Mouse (Mus musculus) T-cell, adult 66 days (primary cell): Measurements from ENCODE around the gene Sgo2b. TPM values are rescaled to one million over a fixed set of nuclear protein-coding genes. Genes with fewer than 3 reads are reported as not detected.

Experiments
- total RNA-seq, 2 experiments: library from RNA; stranded (reverse); gene quantifications; 3 replicates in 1 of 2; 4 replicates in 1 of 2; pipeline ENCODE4 v1.2.4; 2023

Gene Sgo2b
- total RNA-seq: not detected

DNA sequence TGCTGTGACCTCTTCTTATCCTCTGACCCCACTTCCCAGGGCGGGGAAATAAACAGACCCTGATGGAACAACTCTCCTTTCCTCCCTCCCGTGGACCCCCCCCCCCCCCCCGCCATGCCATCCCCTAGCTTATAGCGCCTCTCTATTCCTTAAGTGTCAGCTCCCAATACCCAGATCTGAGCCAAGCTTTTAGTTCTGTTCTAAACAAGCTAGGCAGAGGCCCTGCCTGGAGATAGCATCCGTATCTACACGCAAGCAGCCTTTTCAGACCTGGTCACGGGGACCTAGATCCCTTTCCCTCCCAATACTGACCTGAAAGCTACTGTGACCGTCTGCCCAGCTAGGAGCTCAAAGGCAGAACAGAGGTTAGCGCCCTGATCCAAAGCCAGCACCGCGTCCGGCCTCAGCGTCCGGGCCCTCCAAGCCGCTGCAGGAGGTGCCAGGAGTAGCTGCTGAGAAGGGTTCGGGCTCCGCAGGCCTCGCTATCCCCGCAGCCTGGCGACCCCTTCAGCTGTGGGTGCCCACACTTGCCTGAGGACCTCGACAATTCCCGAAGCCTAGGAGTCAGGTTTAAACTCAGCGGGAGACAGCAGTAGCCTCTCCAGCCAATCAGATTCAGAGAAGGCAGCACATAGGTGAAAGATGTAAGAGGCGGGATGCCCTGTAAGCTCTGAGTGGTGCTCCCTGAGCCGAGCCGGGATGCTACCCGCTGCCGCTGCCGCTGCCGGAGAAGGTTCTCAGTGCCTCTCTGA, at the start of gene Sgo2b:
TSS of gene Sgo2b (minus strand) at position 623 of the 752 bp plus-strand sequence.

